Mouse (Mus musculus) testis, postnatal 10 days (tissue): Measurements from ENCODE around the gene Mbnl3.

Source experiments
- DNase-seq: peaks from one replicate; pipeline ENCODE4 v3.0.0; 2021; ENCODE audit warnings: low spot score

Mbnl3 gene

DNA sequence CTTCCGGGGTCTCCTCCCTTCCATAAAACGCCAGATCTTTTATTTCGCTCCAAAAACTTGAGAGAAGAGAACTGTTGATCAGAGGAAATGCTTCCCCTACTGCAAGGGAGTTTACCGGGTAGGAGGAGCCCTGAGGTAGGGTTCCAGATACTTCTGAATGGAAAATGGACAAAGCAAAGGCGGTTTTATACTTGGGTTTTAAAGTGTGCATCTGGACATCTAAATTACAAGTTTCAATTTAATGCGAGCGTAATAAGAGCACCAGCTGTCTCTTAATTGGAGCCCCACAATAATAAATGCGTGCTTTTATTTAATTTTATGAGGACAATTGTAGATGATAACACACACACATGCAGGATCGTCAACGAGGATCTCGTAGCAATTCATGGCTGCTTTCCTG lies at the start of gene Mbnl3:
Gene Mbnl3 (minus strand): TSS at position 101 of the 400 bp plus-strand sequence.
- DNase-seq: no peak

DNA sequence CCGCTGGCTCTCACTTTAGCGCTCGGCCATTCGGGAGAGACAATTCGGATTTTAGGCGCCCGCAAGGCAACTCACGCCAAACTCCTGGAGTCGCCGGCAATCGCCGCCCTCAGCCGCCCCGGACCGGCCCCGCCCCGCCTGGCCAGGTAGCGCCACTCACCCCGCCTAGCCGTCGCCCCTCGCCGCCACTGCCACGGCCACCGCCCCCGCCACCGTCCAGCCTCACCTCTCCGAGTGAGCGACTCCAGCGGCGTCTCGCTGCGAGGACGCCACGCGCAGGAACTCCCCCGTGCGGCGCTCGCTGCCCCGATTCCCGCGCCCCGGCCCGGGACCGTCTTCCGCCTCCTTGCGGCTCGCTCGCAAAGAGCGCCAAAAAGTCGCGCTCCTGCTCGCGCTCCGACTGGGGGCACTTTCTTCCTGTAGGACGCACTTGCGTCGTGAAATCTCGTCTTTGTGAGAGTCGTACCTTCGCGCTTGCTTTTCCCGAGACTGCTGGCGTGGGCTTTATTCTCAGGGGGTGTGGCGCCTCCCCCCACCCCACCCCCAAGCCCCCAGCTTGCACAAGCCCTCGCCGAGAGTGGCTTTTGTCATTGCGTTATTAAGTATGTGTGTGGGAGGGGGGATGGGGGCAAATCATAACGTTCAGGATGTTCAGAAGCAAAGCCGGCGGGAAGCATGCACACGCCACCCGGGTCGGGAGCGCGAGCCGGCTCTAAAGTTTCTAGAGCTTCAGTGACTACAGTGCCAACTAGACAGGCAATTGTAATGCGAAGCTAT lies 596 bp downstream of the Mbnl3 start:
- DNase-seq: peak; percentile 69

DNA sequence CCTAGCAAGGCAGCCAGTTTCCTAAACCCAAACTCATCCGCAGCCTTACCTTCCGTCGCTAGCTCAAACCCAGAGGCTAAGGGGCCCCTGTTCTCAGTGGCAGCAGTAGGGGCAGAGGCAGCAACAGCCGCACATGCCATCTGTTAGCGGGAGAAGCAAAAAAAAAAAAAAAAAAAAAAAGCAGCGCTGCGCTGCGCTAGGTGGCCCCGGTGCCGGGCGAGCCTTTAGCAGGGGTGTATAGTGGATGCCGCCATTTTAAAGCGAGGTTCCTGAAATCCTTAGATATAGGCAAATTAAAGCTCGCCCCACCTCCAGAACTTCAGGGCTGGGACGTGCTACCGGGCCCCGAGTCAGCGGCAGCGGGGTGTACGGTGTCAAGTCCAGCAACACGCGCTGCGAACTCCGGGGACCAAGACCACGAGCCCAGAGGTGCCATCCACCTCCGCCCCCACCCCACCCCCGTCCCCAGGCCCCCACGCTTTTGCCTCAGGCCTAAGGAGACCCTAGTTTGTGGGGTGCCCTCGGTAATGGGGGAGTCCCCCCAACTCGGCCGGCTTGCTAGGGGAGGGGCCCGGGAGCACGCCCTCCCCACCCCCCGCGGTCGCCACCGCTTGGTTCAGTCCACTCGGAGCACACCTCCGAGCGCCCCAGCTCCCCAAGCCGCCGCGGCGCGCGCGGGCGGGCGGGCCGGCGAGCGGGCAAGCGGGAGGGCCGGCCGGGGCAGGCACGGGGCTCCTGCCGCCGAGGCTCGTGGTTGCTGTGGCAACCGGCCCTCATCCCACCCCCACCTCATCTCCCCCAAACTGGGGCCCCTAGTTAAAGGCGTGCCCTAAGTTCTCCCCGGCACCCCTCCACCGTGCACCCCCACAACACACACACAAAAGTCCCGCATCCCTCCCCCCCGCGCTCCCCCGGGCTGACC lies 1.4 kb downstream of the Mbnl3 start:
- DNase-seq: peak; percentile 62

DNA sequence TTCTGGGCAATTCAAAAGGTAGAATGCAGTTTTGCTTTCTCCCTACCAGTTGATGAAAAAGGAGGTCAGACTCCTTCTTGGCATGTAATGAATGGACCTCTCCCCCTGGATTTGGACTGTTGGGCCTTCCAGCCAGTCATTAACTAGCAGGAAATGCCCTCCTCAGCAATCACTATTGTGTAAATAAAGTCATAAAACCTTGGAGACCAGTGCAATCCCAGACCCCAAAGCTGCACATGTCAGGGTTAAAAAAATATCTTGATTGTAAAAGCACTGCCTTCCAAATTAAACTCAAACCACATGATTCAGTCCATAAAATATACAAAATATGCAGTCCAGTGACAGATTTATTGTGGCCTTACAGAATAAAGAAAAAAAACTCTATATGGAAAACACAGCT lies 9.3 kb downstream of the Mbnl3 start:
- no peak for DNase-seq

DNA sequence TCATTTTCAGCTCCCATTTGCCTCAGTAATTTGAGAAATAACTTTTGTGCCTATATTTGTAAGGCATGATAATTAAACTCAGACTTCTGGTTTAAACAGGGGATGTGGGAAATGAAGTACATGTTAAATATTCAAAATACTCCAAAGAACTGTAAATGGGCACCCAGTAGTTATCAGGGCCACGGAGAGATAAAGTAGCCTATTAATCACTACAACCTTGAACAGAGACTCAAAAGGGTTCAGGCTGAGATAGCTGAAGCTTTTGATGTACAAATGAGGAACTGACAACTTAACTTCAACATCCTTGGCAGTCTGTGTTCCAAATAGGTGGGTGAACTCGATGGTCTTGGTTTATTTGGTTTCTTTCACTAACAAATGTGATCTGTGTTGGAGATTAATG lies 34.4 kb downstream of the Mbnl3 start:
- DNase-seq: no peak

DNA sequence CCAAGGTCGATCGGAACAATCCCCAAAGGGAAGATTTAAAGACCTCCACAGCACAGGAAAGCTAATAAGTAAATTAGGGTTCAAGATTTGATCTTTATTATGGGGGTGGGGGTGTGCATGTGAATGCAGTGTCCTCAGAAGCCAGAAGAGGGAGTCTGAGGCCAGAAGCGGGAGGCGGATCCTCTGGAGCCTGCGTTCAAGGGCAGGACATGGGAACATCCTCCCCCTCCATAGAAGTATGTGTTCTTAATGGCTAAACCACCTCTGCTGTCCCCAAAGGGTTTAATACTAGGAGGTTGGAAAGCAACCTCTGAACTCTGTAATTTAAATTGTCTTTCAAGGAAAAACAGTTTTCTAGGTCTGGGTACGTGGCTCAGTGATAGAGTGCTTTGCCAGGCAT lies 34.9 kb downstream of the Mbnl3 start:
- peak; percentile 45 for DNase-seq

DNA sequence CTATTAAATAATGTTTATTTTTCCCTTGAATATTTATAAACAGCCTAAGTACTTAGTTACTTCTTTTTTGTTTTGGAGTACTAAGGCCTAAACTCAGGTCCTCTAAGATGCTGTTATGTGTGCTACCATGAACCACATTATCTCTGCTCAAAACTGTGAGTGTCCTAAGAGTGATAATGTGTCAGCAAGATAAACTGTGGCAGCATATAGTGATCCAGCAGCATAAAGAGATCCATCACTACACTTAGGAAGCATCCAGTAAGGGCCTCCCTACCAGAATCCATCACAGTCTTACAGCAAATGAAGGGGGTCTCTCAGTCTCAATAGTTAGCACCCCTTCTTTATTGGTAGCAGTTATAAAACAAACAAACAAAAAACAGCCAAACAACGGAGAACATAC lies 35.9 kb downstream of the Mbnl3 start:
- DNase-seq: no peak

DNA sequence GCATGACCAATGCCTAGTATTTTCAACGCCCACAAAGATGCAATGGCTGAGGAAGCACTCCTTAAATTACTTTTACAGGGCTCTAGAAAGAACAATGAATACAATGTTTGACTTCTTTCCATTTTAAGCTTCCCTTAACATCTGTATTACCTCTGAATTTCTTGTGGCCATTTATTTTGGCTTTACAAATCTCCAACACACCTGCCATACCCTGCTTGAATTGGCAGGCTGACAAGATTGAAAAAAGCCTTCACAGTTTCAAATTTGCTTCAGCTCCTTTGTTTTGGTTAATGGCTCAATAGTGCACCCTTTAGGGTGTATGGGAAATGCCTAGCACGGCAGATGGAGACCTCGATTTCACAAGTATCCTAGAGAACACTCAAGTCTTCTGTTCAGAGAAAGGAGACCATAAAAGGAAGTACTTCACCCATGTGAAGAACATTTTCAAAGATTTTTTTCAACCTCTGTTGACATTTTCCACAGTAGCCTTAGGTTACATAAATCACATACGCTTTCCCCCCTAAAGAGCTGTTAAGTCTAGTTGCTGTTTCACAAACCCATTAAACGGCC lies 36.8 kb downstream of the Mbnl3 start:
- DNase-seq: no peak

DNA sequence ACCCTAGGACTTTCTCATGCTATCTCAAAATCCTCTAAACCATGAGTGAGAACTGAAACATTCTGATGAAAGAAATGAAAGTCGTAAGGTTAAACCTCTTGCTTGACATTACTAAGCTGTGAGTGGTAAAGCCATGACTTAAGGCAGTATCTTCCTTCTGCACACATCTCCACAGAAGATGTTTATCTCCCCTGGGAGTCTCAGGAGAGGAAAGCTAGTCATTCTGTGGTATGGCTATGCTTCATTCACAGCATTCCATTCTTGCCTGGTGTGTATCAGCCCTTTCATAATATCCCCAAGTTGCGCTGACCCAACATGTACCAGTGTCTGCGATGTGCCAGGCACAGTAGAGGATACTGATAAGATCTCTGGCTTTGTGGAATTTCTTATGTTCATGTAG lies 38.4 kb downstream of the Mbnl3 start:
- DNase-seq: no peak

DNA sequence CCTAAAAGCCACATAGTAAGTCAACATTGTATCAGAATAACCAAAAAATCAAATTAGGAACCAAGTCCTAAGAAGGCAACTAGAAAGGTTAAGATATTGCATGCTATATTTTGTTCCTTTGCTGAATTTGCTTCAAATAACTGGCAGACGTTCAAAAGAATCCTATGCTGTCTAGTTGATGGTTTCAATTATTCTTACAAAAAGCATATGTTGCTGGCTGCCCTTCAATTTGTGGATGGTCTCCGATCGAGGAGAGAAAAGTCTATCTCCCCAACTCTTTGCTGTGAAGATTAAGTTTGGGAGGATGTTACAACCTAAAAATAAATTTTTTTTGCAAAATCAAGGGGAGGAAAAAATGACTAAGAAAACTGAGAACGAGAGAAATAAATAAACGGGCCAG lies 41.6 kb downstream of the Mbnl3 start:
- DNase-seq: no peak

DNA sequence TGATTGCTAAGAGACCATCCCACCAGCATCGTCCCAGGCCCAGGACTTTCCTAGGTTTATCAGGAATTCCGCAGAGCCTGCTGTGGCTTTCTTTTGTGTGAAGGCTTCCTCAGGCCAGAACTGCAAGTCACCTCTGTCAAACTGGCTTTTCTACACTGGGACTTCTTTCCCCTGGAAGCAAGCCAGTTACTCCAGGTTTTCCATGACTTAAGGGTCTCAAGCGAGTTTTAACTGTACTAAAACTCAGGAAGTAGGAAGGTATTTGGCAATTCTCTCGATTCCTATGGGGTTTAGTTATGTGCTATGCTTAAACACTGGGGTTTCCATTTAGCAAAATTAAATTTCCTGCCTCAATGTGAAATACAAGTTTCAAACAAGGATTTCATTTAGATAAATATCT lies 57.9 kb downstream of the Mbnl3 start:
- DNase-seq: no peak

DNA sequence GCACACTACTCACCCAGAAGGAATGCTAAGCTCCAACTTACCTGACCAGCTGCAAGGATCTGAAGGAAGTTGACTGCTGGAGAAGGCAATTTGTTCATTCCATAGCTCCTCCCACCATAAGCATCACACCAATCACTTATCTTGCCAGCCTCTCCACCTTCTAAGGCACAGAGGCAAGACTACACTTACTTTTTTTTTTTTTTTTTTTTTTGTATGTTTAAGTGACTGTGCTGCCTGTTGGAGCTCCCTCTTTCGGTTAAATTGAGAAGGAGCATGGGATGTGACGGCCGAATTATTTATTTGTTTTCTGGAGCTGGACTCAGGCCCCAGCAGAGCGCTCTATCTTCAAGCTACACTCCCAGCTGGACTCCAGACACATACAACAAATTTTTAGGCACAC lies 60.0 kb downstream of the Mbnl3 start:
- no peak for DNase-seq

DNA sequence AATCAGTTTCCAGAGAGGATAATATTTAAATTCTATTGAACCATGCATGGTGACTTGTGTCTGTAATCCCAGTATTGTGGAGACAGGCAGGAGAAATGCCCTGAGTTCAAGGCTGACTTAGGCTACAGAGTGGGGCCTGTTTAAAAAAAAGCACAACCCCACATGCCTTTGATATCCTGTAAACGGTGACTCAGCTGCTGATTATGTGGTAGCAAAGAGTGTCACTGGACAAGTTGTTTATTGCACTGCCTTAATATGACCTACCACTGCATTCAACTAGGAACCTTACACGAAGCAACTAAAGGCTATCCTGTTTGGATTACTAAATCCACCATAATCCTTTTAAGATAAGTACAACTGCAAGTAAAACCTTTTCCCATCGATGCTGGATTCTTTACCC lies 66.3 kb downstream of the Mbnl3 start:
- DNase-seq: no peak

DNA sequence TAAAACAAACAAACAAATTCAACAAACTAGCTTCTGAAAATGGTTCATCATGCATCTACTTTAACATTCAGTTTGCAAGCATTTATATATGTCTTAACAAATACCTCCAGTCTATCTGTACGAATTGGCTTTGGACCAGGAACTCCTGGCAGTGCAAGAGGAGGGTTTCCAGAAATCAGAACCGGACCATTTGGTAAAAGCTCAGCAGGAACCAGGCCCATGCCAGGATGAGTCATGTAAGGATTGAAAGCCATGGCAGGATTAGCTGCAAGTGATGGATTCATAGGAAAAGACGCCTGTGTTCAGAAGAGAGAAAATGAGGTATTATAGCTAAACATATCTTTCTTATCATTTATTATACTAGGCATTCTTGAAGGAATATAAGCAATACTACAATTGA lies 75.0 kb downstream of the Mbnl3 start:
- DNase-seq: no peak

DNA sequence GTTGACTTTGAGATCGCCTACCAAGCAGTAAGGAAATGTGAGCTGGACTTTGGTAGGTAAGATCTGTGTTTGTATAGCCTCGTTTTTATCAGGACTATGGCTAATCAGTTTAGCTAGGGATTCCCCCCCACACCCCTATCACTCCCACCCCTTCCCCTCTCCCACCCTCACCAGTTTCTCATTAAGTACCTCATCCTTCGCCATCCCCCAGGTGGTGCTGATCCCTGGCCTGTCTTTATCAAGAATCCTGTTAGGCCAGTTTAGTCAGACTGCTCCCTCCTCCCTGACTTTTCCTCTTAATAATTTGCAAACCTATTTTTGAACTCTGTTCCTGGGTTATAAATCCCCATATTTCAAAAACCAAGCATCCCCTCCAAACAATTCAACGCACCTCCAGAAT lies 103.6 kb downstream of the Mbnl3 start:
- no peak for DNase-seq

DNA sequence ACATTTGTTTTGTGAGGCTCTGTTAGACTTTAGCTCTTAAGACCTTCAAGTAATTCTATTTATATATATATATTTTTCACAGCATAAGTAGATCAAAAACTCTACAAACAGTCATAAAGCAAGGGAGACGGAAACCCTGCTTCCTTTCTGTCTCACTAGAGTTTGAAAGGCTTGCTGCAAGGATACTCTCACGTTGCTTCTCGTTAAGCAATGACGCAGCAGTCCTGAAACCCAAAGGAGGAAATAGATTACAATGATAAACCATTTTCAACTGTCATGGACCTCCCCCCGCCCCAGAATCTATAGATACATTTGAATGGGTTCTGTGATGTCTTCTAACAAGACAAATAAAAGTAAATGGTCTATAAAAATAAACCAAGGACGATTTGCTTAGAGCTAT lies 121.4 kb downstream of the Mbnl3 start:
- no peak for DNase-seq

DNA sequence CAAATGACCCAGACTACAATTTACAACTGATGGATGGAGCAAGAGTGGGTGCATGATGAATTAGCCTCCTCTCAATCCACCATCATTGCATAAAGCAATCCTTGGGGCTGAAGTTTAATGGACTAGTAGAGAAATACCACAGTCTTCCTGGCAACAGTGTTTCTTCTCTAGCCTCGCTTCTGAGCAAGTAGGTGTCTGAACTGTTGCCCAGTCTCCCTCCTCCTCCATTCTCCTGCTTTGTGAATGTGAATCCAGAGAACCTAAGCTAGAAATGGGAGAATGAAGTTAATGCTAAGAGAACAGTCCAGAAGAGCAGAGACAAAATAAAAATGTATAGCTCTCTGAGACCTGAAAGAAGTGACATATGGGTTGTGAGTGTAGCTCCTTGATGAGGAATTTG lies 122.1 kb downstream of the Mbnl3 start:
- no peak for DNase-seq

DNA sequence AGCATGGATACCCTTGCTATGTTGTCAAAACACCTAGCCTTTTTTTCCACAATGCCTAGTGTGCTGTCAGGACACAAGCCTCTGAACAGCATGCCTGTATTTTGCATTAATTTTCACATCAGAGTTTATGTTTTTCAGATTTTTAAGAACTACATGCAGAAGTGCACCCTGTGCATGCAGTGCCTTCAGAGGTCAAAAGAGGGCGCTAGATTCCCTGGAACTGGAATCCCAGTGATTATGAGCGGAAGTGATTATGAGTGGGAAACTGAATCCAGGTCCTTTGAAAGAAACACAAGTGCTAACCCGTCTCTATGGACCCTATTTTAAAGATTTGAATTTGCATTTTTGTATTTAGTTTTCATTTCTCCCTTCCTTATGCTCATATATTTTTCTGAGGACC lies 129.6 kb downstream of the Mbnl3 start:
- DNase-seq: peak; percentile 48
